Mouse (Mus musculus) right cerebral cortex, postnatal 4 days (tissue): ENCODE measurements around the gene Tmc5.
A peak's percentile ranks its signal among the peaks of the same experiment; 100 is the strongest.

Experiments
- DNase-seq: peaks from one replicate; pipeline ENCODE4 v3.0.0-alpha.2; 2022

The Tmc5 gene

DNA sequence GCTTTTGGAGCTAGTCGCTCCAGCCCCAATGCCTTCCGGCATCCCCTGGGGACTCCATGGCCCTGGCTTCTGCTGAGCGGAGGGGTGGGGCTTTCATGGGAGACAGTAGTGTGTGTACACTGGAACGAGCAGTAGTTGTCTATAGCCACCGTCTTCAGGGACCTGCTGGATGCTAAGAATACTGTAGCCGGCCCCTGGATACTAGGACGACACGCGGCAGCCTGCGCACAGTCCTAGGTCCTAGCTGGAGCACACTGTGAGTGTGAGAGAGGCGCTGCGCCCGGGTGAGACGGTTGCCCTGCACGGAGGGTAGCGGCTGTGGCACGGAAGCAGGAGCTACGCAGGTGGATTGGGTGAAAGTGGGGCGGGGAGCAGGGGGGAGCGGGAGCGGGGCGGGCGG is at the start of gene Tmc5:
TSS of gene Tmc5 (plus strand) at position 97 of the 400 bp plus-strand sequence.
- DNase-seq: no peak

DNA sequence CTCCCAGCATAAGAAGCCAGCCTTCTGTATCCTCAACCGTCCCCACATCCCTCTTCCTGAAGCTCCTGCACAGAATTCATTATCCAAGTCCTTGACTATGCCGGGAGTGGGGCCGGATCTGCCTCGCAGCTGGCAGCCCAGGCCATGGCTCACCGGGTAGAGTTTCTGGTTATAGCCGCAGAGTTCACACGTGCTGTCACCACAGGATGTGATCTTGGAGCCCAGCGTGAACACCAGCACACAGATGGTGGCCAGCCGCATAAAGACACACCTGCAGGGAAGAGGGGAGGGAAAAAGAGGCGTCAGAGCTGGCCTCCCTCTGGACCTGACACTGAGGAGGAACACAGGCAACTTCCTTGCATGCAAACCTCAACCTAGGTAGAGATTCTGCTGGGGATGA is 49.6 kb upstream of the Tmc5 start:
- no peak for DNase-seq

DNA sequence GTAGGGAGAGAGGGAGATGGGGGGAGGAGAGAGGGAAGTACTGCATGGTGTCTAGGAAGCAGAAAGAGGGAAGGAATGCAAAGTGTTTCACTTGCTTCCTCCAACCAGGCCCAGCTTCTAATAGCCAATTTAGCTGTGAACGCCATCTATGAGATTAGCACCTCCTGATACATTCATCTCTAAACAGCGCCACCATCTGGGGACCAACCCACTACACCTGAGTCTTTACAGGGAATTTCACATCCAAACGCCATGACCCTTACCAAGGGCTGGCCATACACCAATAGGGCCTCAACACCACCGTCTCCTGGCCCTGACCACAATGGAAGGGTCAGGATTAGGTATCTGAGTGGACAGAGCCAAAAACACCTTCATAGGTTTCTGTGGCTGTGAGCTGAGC is 43.2 kb upstream of the Tmc5 start:
- no peak for DNase-seq

DNA sequence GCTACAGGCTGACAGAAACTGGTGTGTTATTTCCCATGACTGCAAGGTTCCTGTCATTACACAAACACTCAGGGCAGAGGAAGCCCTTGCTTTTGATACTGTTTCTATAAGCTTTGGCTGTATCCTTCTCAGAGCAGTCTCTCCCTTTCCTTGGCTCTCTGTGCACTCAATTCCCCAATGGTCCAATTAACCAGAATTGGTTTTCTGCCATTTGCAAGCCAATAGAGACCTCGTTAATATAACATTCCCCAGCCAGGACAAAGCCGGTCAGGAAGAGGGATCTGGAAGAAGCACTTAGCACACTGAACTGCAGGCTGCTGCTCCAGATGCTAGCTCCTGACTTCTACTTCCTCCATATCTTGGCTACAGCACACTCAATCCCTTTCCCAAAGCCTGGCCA is 42.8 kb upstream of the Tmc5 start:
- no peak for DNase-seq

DNA sequence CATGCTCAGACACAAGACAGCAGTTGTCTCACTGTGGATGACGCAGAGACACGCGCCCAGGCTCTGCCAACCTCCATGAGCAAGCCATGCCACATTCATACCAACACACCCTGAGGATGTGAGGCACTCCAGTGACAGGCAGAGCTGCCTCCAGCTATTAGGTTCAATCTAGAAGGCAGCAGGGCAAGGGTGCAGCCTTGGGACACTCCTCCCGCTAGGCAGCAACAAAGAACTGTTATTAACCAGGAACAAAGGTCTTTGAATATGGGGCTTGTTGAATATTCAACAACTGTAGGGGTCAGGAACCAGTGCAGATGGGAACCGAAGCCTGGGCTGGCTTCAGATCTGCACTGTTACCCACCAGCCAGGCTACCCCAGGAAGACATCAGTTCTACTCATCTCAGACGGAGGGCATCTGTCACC is 28.0 kb upstream of the Tmc5 start:
- DNase-seq: no peak

DNA sequence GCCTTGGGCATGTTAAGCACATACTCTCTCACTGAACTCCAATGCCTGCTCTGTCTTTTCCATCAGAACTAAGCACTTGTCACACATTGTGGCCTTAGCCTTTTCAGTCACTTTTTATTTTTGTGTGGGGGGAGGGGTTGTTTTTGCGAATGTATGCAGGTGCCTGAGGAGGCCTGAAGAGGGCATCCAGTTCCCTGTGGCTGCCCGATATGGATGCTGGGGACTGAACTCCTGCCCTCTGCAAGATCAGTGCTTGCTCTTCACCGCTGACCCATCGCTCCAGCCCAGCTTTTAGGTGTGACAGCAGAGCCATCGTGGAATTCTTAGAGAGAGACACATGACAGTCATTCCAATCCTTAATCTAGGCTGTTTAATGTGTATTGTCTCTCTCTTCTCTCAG is 25.7 kb upstream of the Tmc5 start:
- DNase-seq: no peak

DNA sequence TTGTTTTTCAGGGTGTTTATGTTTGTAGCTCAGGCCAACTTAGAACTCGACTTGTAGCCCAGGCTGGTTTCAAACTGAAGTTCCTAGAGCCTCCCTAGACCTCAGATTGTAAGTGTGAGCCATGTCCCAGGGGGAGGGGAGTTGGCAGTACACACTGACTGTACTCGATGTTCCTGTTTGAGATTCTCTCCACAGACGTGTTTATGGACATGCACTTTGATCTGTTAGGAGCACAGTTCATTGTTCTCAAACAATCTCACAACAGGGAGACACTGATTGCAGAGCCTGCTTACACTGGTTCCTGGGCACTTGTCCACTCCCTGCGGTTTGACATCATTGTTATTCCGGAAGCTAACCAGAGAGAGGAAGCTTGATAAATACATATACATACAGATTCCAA is 25.1 kb upstream of the Tmc5 start:
- DNase-seq: no peak

DNA sequence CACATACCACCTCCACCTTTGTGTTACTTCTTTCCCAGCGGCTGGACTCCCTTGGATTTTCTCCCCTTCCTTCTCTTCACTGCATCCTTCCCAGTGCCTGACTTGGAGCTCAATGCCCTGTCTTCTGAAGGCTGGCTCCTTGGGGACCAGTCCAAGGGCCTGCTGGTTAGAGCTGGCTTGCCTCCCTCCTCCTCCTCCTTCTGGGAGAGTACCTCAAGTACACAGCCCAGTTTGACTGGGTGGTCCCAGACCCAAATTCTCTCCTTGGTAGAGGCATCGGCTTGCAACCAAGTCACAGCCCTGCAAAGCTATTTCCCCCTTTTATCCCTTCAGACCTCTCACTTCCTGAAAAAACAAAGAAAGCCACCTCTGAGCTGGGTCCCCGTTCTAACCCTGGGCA is 18.8 kb upstream of the Tmc5 start:
- no peak for DNase-seq

DNA sequence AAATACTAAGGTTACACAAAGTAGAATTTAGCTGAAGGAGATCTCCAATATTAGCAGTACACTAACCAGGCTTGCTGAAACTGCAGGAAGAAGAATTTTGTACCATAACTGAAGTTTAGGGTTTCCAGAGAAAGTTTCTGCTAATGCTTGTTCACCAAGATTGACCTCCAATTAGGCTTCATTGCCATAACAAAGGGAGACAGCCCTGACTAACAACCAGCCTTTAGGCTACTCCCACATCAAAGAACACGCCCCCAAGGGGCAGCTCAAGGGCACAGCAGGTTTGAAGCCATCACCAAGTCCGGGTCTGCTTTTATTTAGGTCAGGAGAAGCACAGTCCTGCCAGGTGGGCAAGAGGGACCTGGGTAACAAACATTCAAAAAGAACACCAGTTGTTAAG is 17.2 kb upstream of the Tmc5 start:
- DNase-seq: no peak

DNA sequence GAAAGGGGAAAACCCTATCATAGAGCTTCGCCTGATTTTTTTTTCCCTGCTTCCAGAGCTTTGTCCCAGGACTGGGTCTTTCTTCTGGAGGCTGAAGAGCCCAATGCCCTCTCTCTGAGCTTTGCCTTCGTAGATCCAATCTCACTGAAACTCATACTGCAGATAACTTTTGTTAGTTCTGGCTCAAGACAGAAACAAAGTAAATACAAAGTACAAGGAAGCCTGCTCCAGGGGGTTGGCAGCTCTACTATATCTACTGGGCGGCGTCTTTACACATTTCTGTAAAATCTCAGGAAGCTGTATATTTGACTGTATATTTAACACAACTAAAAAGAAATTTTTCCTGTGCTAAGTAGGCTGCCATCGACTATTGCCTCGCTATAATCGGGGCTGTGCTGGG is 13.3 kb upstream of the Tmc5 start:
- no peak for DNase-seq

DNA sequence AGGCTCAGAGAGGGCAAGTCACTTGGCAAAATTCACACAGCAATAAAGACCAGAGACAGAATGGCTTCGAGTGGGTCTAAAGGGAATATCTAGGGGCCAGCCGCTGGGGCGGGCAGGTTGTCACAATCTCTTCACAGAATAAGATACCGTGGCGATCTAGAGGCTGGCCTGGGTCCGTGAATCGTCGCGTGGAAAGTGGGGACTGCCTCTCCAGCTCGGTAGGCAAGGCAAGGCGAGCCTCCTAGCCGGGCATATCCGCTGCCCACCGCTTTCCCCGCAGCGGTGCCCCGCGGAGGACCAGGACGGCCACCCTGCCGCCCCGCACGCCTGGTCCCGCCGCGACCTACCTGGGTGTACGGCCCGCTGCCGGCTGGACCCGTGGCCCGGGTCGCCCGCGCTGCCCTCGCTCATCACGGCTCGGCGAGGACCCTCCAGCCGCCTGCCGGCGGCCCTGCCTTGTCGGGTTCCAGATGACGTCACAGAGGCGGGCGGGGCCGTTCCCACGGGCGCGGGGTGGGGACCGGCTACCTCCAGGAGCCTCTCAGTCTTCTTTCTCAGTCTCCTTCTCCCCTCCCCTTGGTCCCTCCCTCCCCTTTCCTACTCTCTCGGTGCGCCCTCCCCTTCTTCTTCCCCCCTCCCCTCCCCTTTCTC is 12.7 kb upstream of the Tmc5 start, which contains the start of gene Tmc7:
TSS of gene Tmc7 (minus strand) at position 480 of the 651 bp plus-strand sequence.
- peak; percentile 81 for DNase-seq

DNA sequence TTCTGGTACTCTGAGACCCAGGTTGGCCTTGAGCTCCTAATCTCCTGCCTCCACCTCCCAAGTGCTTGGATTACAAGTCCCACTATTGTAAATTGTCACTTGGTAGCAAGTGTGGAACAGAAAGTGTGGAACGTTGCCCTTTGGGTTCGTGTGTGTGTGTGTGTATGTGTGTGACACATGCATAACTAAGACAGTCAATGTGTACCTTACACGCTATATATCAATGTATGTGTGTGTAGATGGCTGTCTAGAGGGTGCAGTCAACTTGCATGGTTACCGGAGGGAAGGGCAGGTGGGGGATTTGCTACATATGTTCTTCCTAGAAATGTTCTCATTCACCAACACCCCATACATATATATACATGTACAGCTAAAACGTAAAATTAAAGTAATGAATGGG is 12.2 kb upstream of the Tmc5 start:
- DNase-seq: no peak

DNA sequence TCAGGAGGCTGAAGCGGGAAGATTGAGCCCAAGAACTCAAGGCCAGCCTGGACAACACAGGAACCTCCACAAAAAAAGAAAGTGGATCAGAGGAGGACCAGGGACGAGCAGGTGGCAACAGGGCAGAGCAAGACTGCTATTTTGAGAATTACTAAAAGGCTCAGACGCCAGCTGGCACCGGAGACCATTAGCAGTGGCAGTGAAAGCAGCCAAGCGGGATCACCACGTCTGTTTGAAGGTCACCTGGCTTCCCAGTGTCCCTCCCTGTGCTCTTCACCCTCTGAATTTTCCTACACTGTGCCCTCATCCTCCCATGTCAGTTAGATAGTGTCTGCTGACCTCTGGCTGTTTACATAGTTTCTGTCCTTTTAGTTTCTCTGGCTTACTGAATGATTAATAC is 11.2 kb upstream of the Tmc5 start:
- no peak for DNase-seq

DNA sequence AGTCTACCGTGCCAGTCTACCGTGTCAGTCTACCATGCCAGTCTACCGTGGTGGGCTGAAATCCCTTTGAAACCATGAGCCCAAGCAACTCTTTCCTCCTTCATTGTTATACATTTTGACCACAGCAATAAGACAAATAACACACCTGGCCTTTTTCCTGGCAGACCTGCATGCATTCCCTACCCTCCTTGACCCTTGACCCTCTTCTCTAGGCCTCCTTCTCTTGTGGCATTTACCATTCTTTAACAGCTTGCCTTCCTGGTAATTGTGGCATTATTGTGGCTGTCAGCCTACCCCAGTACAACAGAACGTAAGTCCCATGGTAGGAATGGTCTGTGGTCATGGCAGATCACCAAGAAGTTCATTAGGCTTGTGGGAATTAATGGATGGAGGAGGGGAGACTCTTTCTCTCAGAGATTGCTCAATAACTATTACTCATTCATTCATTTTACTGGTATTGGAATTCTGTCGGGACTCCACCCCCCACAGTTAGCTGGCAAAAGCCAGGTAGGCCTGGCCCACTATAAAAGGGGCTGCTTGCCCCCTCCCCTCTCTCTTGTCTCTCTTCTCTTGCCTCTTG is 6.3 kb upstream of the Tmc5 start:
- no peak for DNase-seq

DNA sequence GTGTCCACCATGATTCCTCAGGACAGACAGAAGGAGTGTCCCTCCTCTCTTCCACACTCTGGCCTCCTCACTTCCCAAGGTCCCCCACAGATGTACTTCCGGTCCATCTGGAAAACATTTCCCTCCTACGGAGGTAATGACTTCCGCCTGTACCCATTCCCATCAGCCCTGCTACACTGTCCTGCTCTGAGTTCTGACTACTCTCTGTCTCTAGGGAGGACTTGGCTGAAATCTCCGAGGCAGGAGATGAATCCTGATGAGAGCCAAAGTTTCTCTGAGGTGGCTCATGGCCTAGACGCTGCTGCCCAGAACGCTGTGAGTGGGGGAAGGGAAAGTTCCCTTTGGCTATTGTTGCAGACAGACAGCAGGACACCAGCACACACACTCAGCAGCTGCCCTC is 5.0 kb upstream of the Tmc5 start:
- no peak for DNase-seq

DNA sequence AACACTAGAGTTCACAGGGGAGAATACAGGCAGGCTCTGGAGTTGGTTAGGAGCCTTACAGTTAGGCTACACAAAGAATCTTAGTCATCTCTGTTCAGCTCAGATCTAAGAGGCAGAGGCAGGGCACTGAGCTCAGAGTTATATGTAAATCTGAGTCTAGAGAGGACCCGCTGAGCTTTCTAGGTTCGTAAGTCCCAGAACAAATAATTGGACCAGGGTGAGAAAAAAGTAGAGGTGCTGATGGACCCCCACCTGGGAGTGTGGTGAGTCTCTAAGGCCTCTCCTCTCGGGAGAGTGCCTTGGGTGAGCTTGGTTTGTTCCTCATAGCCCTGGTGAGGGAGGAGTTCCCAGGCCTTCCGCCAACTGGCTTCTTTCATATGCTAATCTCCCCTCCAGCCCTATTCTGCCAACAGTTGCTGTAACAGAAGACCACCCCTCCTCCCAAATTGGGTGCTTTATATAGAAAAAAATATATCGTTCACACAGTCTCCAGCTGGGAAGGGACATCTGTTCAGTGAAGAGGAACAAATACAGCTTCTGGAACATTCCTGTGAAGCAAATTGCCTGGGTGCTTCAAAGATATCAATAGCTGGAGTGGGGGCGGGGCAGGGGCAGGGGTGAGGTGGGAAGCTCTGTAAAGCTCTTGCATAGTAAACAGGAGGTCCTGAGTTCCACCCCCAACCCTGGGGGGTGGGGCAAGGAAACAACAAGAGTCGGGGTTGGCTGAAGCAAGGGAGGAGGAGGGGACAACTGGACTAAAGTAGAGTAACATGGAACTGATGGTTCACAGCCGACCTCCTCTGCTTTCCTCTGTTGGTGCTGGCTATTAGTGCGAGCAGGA is 3.3 kb upstream of the Tmc5 start:
- DNase-seq: peak; percentile 83

DNA sequence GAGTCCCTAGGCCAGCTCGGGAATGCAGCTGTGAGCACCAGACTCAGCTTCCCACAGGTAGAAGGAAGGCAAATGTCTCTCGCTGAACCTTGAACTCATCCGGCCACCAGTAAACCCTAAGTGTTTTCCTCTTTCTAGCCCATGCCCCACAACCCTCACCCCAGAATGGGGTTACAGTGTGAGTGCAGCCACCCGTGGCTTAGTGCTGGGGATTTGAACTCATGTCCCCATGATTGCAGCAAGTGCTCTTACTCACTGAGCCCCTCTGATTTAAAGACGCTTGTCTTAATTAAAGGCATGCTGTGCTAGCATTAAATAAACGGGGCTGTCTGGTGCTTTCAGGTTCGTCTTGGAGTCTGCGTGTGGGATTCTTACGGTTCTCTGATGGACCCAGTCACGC is 2.5 kb upstream of the Tmc5 start:
- DNase-seq: no peak

DNA sequence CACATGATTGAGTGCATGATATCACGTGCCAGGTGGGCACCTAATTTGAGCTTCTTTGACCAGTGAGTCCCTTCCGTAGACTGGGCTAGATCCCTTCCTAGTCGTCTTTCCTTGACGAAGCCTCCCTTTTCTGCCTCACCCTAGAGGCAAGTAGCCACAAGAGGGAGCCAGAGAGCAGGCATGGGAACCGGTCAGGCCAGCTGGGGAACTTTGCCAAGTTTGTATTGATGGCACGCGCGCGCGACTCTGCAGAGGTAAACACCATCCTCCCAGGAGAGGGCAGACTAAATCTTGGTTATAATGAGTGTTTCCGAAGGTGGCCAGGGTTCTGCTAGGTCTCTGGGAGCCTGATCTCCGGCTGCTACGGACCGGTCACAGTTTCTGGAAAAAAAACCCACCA is 1.9 kb upstream of the Tmc5 start:
- peak; percentile 99 for DNase-seq

DNA sequence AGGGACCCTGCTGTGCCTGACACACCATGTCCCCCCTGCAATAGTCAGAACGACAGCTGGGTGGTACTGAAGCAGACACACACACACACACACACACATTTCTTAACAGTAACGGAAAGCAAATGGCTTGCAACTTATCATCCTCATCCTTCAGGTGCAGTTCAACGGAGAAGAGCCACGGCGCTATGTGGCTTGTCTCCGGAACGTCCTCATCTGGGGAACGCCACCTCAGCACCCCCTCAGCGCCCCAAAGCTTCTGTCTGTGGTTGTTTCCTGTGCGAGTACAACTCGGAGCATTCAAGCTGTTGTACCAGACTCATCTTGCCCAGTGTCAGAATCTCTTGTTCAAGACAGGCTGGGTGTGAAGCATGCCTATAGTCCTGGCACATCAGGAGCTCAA is 826 bp upstream of the Tmc5 start:
- DNase-seq: no peak

DNA sequence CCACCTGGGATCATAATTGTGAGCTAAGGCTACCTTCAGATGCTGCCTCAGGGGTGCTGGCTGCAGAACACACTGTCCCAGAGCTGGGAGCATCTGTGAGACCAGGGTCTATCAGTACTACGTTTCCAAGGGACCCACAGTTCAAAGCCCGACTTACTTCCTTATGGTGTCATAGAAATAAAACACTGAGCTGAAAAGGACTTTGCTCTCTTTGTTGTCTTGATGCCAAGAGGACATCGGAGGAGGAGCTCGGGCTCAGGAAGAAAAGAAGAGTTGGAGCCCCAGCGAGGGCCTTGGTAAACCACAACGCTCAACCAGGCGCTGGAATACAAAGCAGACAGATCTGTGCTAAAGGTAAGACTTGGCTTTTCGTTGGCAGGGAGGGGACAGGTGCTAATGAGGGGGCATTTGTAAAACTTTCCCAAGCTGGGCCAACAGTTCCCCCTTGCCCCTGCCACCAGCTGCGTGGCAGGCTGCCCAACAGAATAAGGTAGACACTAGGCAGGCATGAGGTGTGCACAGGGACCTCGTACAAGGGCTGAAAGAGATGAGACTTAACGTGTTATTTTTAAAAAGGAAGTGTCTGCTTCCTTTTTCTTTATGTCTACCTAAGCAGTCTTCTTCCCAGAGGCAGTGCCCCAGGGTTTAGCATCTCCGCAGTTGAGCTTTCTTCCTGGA is 3.0 kb downstream of the Tmc5 start:
- no peak for DNase-seq

DNA sequence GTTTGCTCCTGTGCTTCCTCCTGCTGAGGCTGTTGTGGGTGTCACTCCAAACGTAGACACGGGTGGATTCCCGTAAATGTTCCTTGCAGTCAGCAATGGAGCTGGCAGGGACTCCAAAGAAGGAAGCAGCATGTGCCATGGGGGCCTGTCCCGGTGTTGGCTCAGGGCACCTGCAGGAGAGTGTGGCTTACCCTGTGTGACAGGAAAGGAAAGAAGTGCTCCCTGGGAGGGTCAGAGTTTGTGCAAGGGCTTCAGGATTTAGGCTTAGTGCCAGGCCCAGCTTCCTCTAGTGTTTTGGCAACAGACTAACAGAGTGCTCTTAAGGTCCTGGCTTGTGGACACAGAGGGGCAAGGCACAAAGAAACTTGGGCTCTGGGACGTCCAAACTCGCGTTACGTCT is 7.7 kb downstream of the Tmc5 start:
- DNase-seq: no peak

DNA sequence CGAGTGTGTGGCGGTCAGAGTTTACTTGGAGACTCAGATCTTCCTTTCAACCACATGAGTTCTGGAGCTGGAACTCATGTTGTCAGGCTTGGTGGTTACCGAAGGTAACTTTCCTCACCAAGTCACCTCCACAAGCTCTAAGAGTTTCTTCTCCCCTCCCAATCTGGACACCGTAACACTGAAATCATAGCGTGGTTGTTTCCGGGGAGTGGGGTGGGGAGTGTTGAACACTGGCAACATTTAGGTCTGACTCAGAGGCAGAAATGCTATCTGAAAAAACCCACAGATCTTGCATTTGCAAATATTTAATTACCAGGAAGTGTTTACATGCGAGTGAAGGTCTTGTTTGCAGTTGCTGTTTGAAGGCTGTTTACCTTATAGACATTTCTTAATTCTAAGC is 12.7 kb downstream of the Tmc5 start:
- DNase-seq: no peak

DNA sequence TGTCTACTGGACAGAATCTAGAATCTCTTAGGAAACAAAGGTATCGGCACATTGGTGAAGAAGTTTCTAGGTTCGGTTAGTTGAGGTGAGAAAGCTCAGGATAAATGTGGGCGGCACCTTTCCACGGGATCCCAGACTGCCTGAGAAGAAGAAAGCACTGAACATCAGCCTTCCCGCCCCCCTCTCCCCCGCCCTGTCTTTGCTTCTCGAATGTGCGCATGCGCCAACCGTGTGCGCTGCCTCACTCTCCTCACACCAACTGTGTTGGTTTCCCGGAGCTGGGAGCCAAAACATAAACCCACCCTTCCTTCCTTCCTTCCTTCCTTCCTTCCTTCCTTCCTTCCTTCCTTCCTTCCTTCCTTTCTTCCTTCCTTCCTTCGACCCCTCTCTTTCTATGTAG is 13.6 kb downstream of the Tmc5 start:
- DNase-seq: no peak
